Mouse (Mus musculus): Measurements from ENCODE around the gene Slc35e3.

Slc35e3 gene

GRCm38 (mm10) chr10:117776281-117777102 is 30.3 kb upstream of the Slc35e3 start:
- no peak for DNase-seq

- DNase-seq = no peak
Observed at GRCm38 (mm10) chr10:117775401-117776144, 29.4 kb upstream of the Slc35e3 start.

- no peak for DNase-seq
Observed at GRCm38 (mm10) chr10:117774817-117775120, 28.6 kb upstream of the Slc35e3 start.

- DNase-seq = no peak
Observed at GRCm38 (mm10) chr10:117774011-117774816, 28.0 kb upstream of the Slc35e3 start.

- DNase-seq = no peak
Observed at GRCm38 (mm10) chr10:117773106-117773720, 27.0 kb upstream of the Slc35e3 start.

GRCm38 (mm10) chr10:117772364-117773105 is 26.4 kb upstream of the Slc35e3 start:
- no peak for DNase-seq

- DNase-seq = no peak
Observed at GRCm38 (mm10) chr10:117771131-117771510, 25.0 kb upstream of the Slc35e3 start.

- no peak for DNase-seq
Observed at GRCm38 (mm10) chr10:117770286-117771130, 24.3 kb upstream of the Slc35e3 start.

- DNase-seq = no peak
Observed at GRCm38 (mm10) chr10:117769541-117770285, 23.5 kb upstream of the Slc35e3 start.

GRCm38 (mm10) chr10:117768141-117768440 is 21.9 kb upstream of the Slc35e3 start:
- no peak for DNase-seq

- no peak for DNase-seq
Observed at GRCm38 (mm10) chr10:117767286-117768140, 21.3 kb upstream of the Slc35e3 start.

- DNase-seq = no peak
Observed at GRCm38 (mm10) chr10:117766896-117767160, 20.7 kb upstream of the Slc35e3 start.

- DNase-seq = no peak
Observed at GRCm38 (mm10) chr10:117766111-117766895, 20.1 kb upstream of the Slc35e3 start.

GRCm38 (mm10) chr10:117765116-117765894 is 19.1 kb upstream of the Slc35e3 start:
- no peak for DNase-seq

GRCm38 (mm10) chr10:117764598-117764997 is 18.4 kb upstream of the Slc35e3 start:
- no peak for DNase-seq

GRCm38 (mm10) chr10:117763588-117764190 is 17.5 kb upstream of the Slc35e3 start:
- no peak for DNase-seq

GRCm38 (mm10) chr10:117762966-117763365 is 16.8 kb upstream of the Slc35e3 start:
- no peak for DNase-seq

GRCm38 (mm10) chr10:117762281-117762830 is 16.2 kb upstream of the Slc35e3 start:
- DNase-seq = no peak

Data from thymus, adult 18-20 months (tissue).